Comparison of ENCODE assay signal across 31 mouse cellular contexts in genomic region chr3:137896386-137896785, GRCm38 (mm10). TPM values are rescaled to one million over a fixed set of nuclear protein-coding genes. Genes with fewer than 3 reads are reported as not detected.
DNase-seq lines count a peak whose midpoint lies in the region; ATAC-seq lines count a peak whose summit lies in the region.
"Had no signal": no experiment of that assay in that cellular context is flagged by ENCODE, and none has a peak within 500 bp of the region (broad histone marks: within the 10 kb centered on the region; RNA-seq: fewer than 3 reads in every experiment).

No protein-coding gene starts in this region.

- no peak overlapping the region for H3K9ac ChIP-seq in neural tube, embryonic 14.5 days (replicated peaks; ENCODE audit: low read depth, low read length)
- H3K9ac ChIP-seq: embryonic facial prominence, embryonic 13.5 days; forebrain, embryonic 12.5 days; forebrain, embryonic 15.5 days; heart, embryonic 13.5 days; hindbrain, embryonic 13.5 days had no signal

- H3K36me3 ChIP-seq in neural tube, embryonic 14.5 days (ENCODE audit: control insufficient read depth, insufficient read depth, low read length) = no peaks in the 10 kb centered on the region

- no peaks in the 10 kb centered on the region for H3K4me1 ChIP-seq in neural tube, embryonic 14.5 days (ENCODE audit: control insufficient read depth, insufficient read depth, low read length)
- H3K4me1 ChIP-seq: embryonic facial prominence, embryonic 10.5 days; embryonic facial prominence, embryonic 13.5 days; forebrain, embryonic 12.5 days; forebrain, embryonic 15.5 days; heart, embryonic 13.5 days; hindbrain, embryonic 13.5 days had no signal

- no peak overlapping the region for H3K4me2 ChIP-seq in neural tube, embryonic 14.5 days (ENCODE audit: low read depth, low read length)
- H3K4me2 ChIP-seq: embryonic facial prominence, embryonic 13.5 days; forebrain, embryonic 12.5 days; forebrain, embryonic 15.5 days; heart, embryonic 13.5 days; hindbrain, embryonic 13.5 days had no signal

- ATAC-seq in neural tube, embryonic 14.5 days (ENCODE audit: low read depth) = peak; percentile 49; the same call in 1 of the 2 replicates
- ATAC-seq: forebrain, embryonic 15.5 days; hindbrain, postnatal 0 days; inflammation-experienced regulatory T-cells, adult 6 months had no signal

- 48% methylated on average over 4 of the region's 4 CpGs for WGBS in neural tube, embryonic 14.5 days

- no peaks in the 10 kb centered on the region for H3K27me3 ChIP-seq in neural tube, embryonic 14.5 days (ENCODE audit: control insufficient read depth, insufficient read depth, low read length)
- H3K27me3 ChIP-seq: CH12.LX; embryonic facial prominence, embryonic 13.5 days; forebrain, embryonic 12.5 days; forebrain, embryonic 15.5 days; heart, embryonic 13.5 days; hindbrain, embryonic 13.5 days had no signal

- DNase-seq in heart, adult 11 months = peak; percentile 61
- no peak for DNase-seq in heart, postnatal 4 days
- DNase-seq in layer of hippocampus, adult 9-11 months = peak; percentile 13
- no peak for DNase-seq in layer of hippocampus, postnatal 14 days (ENCODE audit: low spot score in 2 of 2)
- DNase-seq in neural tube, embryonic 10.5 days (ENCODE audit: extremely low spot score, low spot score) = no peak
- DNase-seq in left cerebral cortex, postnatal 36 days (ENCODE audit: low spot score in 2 of 2) = no peak
- DNase-seq in cerebellum, adult 9-10 months = no peak
- DNase-seq: adrenal gland, adult 8-10 months; adrenal gland, postnatal 25 days; B cell, adult 2 months; cerebellum, adult 11 months; cerebellum, adult 2 months; cerebellum, postnatal 10 days; cerebellum, postnatal 36 days; embryo, embryonic 11 days; gastrocnemius, postnatal 25 days; heart, adult 2 months; heart, postnatal 14 days had no signal

- H3K27ac ChIP-seq in neural tube, embryonic 14.5 days (ENCODE audit: low read depth, low read length) = no peak overlapping the region
- H3K27ac ChIP-seq: embryonic facial prominence, embryonic 10.5 days; embryonic facial prominence, embryonic 13.5 days; forebrain, embryonic 12.5 days; forebrain, embryonic 15.5 days; heart, adult 2 months; heart, embryonic 10.5 days; heart, embryonic 13.5 days; hindbrain, embryonic 13.5 days; hindbrain, postnatal 0 days had no signal

- no peaks in the 10 kb centered on the region for H3K9me3 ChIP-seq in neural tube, embryonic 14.5 days (ENCODE audit: control insufficient read depth, low read length)
- H3K9me3 ChIP-seq: embryonic facial prominence, embryonic 10.5 days; embryonic facial prominence, embryonic 13.5 days; forebrain, embryonic 12.5 days; forebrain, embryonic 15.5 days; G1E; heart, embryonic 10.5 days; heart, embryonic 13.5 days; hindbrain, embryonic 13.5 days had no signal

- no peak overlapping the region for H3K4me3 ChIP-seq in neural tube, embryonic 14.5 days (ENCODE audit: low read depth, low read length)
- H3K4me3 ChIP-seq: embryonic facial prominence, embryonic 10.5 days; embryonic facial prominence, embryonic 13.5 days; erythroblast, embryonic 14.5 days; forebrain, embryonic 12.5 days; forebrain, embryonic 15.5 days; heart, adult 2 months; heart, embryonic 10.5 days; heart, embryonic 13.5 days; hindbrain, embryonic 13.5 days had no signal

- intact Hi-C loops in left cerebral cortex, postnatal 36 days (cut with DNase I) = no loop called here

RNA-seq across cellular contexts. Expression of gene Lamtor3, which starts 21.9 kb away (rescaled TPM):
- total RNA-seq in heart, postnatal 4 days (2021) = 10 to 100 TPM; 74.1 to 79.4 TPM
- 10 to 100 TPM; 62.9 to 65.8 TPM for total RNA-seq in layer of hippocampus, postnatal 14 days (2021)
- 123 and 132 TPM in 2 replicates for polyA plus RNA-seq in neural tube, embryonic 14.5 days (2014; fragmentation: Nextera tagmentation; extraction: Ambion mirVana)
- total RNA-seq in left cerebral cortex, postnatal 36 days (2021) = 10 to 100 TPM; 66.5 to 70.6 TPM

RNA-seq across cellular contexts. Expression of gene Dnajb14, which starts 28.9 kb away (rescaled TPM):
- 10 to 100 TPM; 10.6 to 11.8 TPM for total RNA-seq in heart, postnatal 4 days (2021)
- 10 to 100 TPM; 49.6 to 50.2 TPM for total RNA-seq in layer of hippocampus, postnatal 14 days (2021)
- polyA plus RNA-seq in neural tube, embryonic 14.5 days (2014; fragmentation: Nextera tagmentation; extraction: Ambion mirVana) = 17.9 and 18.7 TPM in 2 replicates
- 10 to 100 TPM; 43.9 to 48.8 TPM for total RNA-seq in left cerebral cortex, postnatal 36 days (2021)

RNA-seq across cellular contexts. Expression of gene H2afz, which starts 32.1 kb away (rescaled TPM):
- 100 to 1,000 TPM; 306 to 315 TPM for total RNA-seq in heart, postnatal 4 days (2021)
- total RNA-seq in layer of hippocampus, postnatal 14 days (2021) = 100 to 1,000 TPM; 158 to 167 TPM
- 673 and 776 TPM in 2 replicates for polyA plus RNA-seq in neural tube, embryonic 14.5 days (2014; fragmentation: Nextera tagmentation; extraction: Ambion mirVana)
- 100 to 1,000 TPM; 160 to 180 TPM for total RNA-seq in left cerebral cortex, postnatal 36 days (2021)

Comparison
In these comparisons a context has a peak if more than half of its experiments do, and no peak if none do; other contexts are left out.
1. DNase-seq: peak in heart, adult 11 months (single experiment) and layer of hippocampus, adult 9-11 months (single experiment); none in heart, postnatal 4 days (single experiment), layer of hippocampus, postnatal 14 days (0 of 2), neural tube, embryonic 10.5 days (single experiment), left cerebral cortex, postnatal 36 days (0 of 2) and cerebellum, adult 9-10 months (single experiment).